Mouse (Mus musculus) ES-E14 (cell line): ENCODE measurements around the gene Nfam1. TPM values are rescaled to one million over a fixed set of nuclear protein-coding genes. Genes with fewer than 3 reads are reported as not detected.

Experiments
- DNase-seq: peaks from one replicate; pipeline ENCODE4 v3.0.0-alpha.2; 2013; ENCODE audit warnings: low read depth, low spot score
- H3K27ac ChIP-seq: 2 replicates; pipeline ENCODE4 v1.5.1; 2012; ENCODE audit warnings: low read depth, mild to moderate bottlenecking, low read length, moderate library complexity, mixed read lengths; ENCODE audit not compliant: poor library complexity, insufficient read depth, severe bottlenecking
- H3K36me3 ChIP-seq: 2 replicates; pipeline ENCODE4 v1.6.1; 2012; ENCODE audit warnings: mild to moderate bottlenecking, low read length, moderate library complexity, mixed read lengths; ENCODE audit not compliant: control insufficient read depth, poor library complexity, insufficient read depth, severe bottlenecking
- H3K4me1 ChIP-seq, 2 experiments: fragments of 150-350 bp in 1 of 2; sonication (generic) in 1 of 2; 2 replicates each; pipeline ENCODE4 v1.6.1; 2012; ENCODE audit warnings: low read length in 2 of 2, mild to moderate bottlenecking in 1 of 2, mixed read lengths in 1 of 2; ENCODE audit not compliant: control insufficient read depth in 2 of 2, insufficient read depth in 2 of 2, poor library complexity in 1 of 2
- H3K4me3 ChIP-seq, 2 experiments: fragments of 150-350 bp in 1 of 2; sonication (generic) in 1 of 2; 2 replicates each; pipeline ENCODE4 v1.5.1; 2012; ENCODE audit warnings: low read length in 2 of 2, low read depth in 1 of 2, mild to moderate bottlenecking in 1 of 2, mixed read lengths in 1 of 2; ENCODE audit not compliant: insufficient read depth in 1 of 2, poor library complexity in 1 of 2, severe bottlenecking in 1 of 2
- H3K9ac ChIP-seq: 2 replicates; pipeline ENCODE4 v1.6.1; 2012; ENCODE audit warnings: low read depth, mild to moderate bottlenecking, low read length, mixed read lengths; ENCODE audit not compliant: poor library complexity, insufficient read depth, severe bottlenecking
- H3K9me3 ChIP-seq: fragments of 150-350 bp; sonication (generic); 2 replicates; pipeline ENCODE4 v1.6.1; 2012; ENCODE audit warnings: low read depth, mild to moderate bottlenecking, low read length; ENCODE audit not compliant: control insufficient read depth, insufficient read depth
- CHD2 ChIP-seq: IDR thresholded peaks from 2 replicates; pipeline ENCODE4 v1.6.1; 2014; ENCODE audit warnings: mild to moderate bottlenecking, low read depth, low read length, inconsistent platforms
- HCFC1 ChIP-seq: IDR thresholded peaks from 2 replicates; pipeline ENCODE4 v1.6.1; 2012; ENCODE audit warnings: low read length, inconsistent platforms, borderline replicate concordance; ENCODE audit not compliant: insufficient read depth
- MAFK ChIP-seq: IDR thresholded peaks from 2 replicates; pipeline ENCODE4 v1.6.1; 2014; ENCODE audit warnings: mild to moderate bottlenecking, low read depth, low read length, inconsistent platforms; ENCODE audit not compliant: insufficient read depth
- ZC3H11A ChIP-seq: IDR thresholded peaks from 2 replicates; pipeline ENCODE4 v1.6.1; 2012; ENCODE audit warnings: low read depth, mild to moderate bottlenecking, inconsistent platforms, low read length, borderline replicate concordance
- ZNF384 ChIP-seq: IDR thresholded peaks from 2 replicates; pipeline ENCODE4 v1.6.1; 2012; ENCODE audit warnings: low read depth, low read length, inconsistent platforms
- in situ Hi-C, 2 experiments: fragments of 600-800 bp; cut with MboI; formaldehyde crosslinking; loops; one replicate each; pipeline ENCODE4 v1.15.1; 2025; ENCODE audit warnings: low sequenced_read_pairs in 2 of 2, inconsistent platforms in 1 of 2; ENCODE audit not compliant: unreplicated experiment in 2 of 2
- total RNA-seq: library from RNA; depleted of rRNA; stranded (reverse); fragments of 300-350 nt; gene quantifications from 2 replicates; pipeline ENCODE4 v1.2.3, GENCODE M21; 2012

Gene Nfam1
- total RNA-seq, 1 experiment, result 2.1 TPM

- in situ Hi-C loops, result no loop called here
- H3K4me1 ChIP-seq, result peaks cover 15 to 21% of the 10 kb centered on the region in 2 experiments
- no peak for TF ChIP-seq HCFC1
- TF ChIP-seq CHD2, result 0 out of 2 replicates have a peak, but pooled peaks have one; percentile 15
- H3K36me3 ChIP-seq, result no peaks in the 10 kb centered on the region
- H3K9me3 ChIP-seq, result no peaks in the 10 kb centered on the region
- H3K27ac ChIP-seq, result no peak overlapping the region; the same call in 1 of the 2 replicates
- H3K9ac ChIP-seq, result no peak overlapping the region
- no peak overlapping the region; a peak in 1 of 4 replicates for H3K4me3 ChIP-seq
- no peak for DNase-seq
Measured at GRCm38 (mm10) chr15:83008761-83009423, 24.2 kb downstream of the Nfam1 start.

- Histone ChIP-seq H3K4me1 (peaks cover 19 to 21% of the 10 kb centered on the region in 2 experiments), H3K36me3 (no peaks in the 10 kb centered on the region), H3K9ac (no peak overlapping the region), H3K27ac (no peak overlapping the region), H3K4me3 (no peak overlapping the region), H3K9me3 (no peaks in the 10 kb centered on the region)
- in situ Hi-C loops, result no loop called here
- DNase-seq, result no peak
- TF ChIP-seq HCFC1 (no peak), MAFK (no peak), CHD2 (no peak)
Measured at GRCm38 (mm10) chr15:83007346-83007920, 25.7 kb downstream of the Nfam1 start.

- in situ Hi-C loops, result no loop called here
- Histone ChIP-seq H3K9me3 (no peaks in the 10 kb centered on the region), H3K9ac (no peak overlapping the region), H3K4me3 (no peak overlapping the region), H3K4me1 (peaks cover 7 to 10% of the 10 kb centered on the region in 2 experiments), H3K36me3 (no peaks in the 10 kb centered on the region), H3K27ac (no peak overlapping the region)
- DNase-seq, result no peak
- TF ChIP-seq HCFC1 (no peak), CHD2 (no peak), ZNF384 (no peak), MAFK (no peak), ZC3H11A (no peak)
Measured at GRCm38 (mm10) chr15:83002665-83003548, 30.2 kb downstream of the Nfam1 start.

GRCm38 (mm10) chr15:82998811-82999221 lies 34.3 kb downstream of the Nfam1 start:
- H3K36me3 ChIP-seq, result no peaks in the 10 kb centered on the region
- peaks cover 0 to 4% of the 10 kb centered on the region in 2 experiments; a peak in 1 of 4 replicates for H3K4me1 ChIP-seq

More at GRCm38 (mm10) chr15:82998811-82999221, 34.3 kb downstream of the Nfam1 start:
- TF ChIP-seq MAFK, result no peak
- no peak for TF ChIP-seq HCFC1
- no peak for TF ChIP-seq CHD2
- no peak for TF ChIP-seq ZNF384
- TF ChIP-seq ZC3H11A, result no peak
- DNase-seq, result no peak
- in situ Hi-C loops, result no loop called here
- no peak overlapping the region for H3K4me3 ChIP-seq
- H3K9ac ChIP-seq, result no peak overlapping the region
- H3K9me3 ChIP-seq, result no peaks in the 10 kb centered on the region
- no peak overlapping the region for H3K27ac ChIP-seq
